Mouse (Mus musculus): Measurements from ENCODE around the gene Ndufv2.
"Not testable (repeated sequence)": the region's sequence is repeated elsewhere in the genome, so short reads cannot be mapped to it uniquely, and the experiment has no call there.

DNA sequence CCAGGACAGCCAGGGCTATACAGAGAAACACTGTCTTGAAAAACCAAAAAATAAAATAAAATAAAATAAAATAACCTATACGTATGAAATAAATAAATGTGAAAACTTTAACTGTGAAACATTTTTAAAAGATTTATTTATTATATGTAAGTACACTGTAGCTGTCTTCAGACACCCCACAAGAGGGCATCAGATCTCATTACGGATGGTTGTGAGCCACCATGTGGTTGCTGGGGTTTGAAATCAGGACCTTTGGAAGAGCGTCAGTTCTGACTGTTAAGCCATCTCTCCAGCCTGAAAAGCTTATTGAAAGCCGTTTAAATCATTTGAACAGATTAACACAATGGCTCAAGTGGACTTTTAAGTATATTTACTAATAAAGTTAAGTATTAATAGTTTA lies 57.7 kb downstream of the Ndufv2 start:
- TF ChIP-seq CTCF (IDR thresholded peaks at IDR 0.05; ENCODE audit: low read depth) = peak; percentile 29; the same call in 1 of the 2 replicates
- TF ChIP-seq EP300 (IDR thresholded peaks at IDR 0.05; ENCODE audit: low read depth) = not testable (repeated sequence)

Measured in liver, embryonic 14.5 days (tissue).